Mouse (Mus musculus) intestine, embryonic 14.5 days (tissue): ENCODE results near the gene Pir. TPM values are rescaled to one million over a fixed set of nuclear protein-coding genes. Genes with fewer than 3 reads are reported as not detected.

Experiments used
- ATAC-seq: fragments of 200-750 bp; cut with Nextera tagmentation; replicated peaks from 2 replicates; pipeline ENCODE4 v1.8.0; 2017; ENCODE audit warnings: low read depth, moderate number of reproducible peaks, moderate TSS enrichment, moderate library complexity; ENCODE audit not compliant: low FRiP score, low TSS enrichment
- DNase-seq: peaks from one replicate; pipeline ENCODE4 v3.0.0-alpha.2; 2018; ENCODE audit warnings: low spot score
- H3K27ac ChIP-seq: fragments of 300-500 bp; sonication (generic); 2 replicates; pipeline ENCODE4 v1.5.1; 2014; ENCODE audit warnings: low read depth, mild to moderate bottlenecking, control low read depth
- H3K27me3 ChIP-seq: fragments of 300-500 bp; sonication (generic); replicated peaks from 2 replicates; pipeline ENCODE4 v1.6.1; 2014; ENCODE audit warnings: low read length, control low read depth; ENCODE audit not compliant: control insufficient read depth, insufficient read depth
- H3K36me3 ChIP-seq: fragments of 300-500 bp; sonication (generic); 2 replicates; pipeline ENCODE4 v1.6.1; 2014; ENCODE audit warnings: low read length, control low read depth; ENCODE audit not compliant: control insufficient read depth, insufficient read depth
- H3K4me1 ChIP-seq: fragments of 300-500 bp; sonication (generic); replicated peaks from 2 replicates; pipeline ENCODE4 v1.6.1; 2014; ENCODE audit warnings: low read length, control low read depth, mixed read lengths; ENCODE audit not compliant: control insufficient read depth, insufficient read depth
- H3K4me2 ChIP-seq: fragments of 300-500 bp; sonication (generic); 2 replicates; pipeline ENCODE4 v1.6.1; 2014; ENCODE audit warnings: low read length
- H3K4me3 ChIP-seq: fragments of 300-500 bp; sonication (generic); 2 replicates; pipeline ENCODE4 v1.5.1; 2014; ENCODE audit warnings: low read depth, low read length, control low read depth, mixed read lengths
- H3K9ac ChIP-seq: fragments of 300-500 bp; sonication (generic); 2 replicates; pipeline ENCODE4 v1.6.1; 2014; ENCODE audit warnings: mild to moderate bottlenecking, low read length
- H3K9me3 ChIP-seq: fragments of 300-500 bp; sonication (generic); 2 replicates; pipeline ENCODE4 v1.6.1; 2016; ENCODE audit warnings: low read length, control low read depth; ENCODE audit not compliant: control insufficient read depth
- WGBS: fragments of 180-500 bp; shearing (Covaris S2); extraction: QIAGEN DNeasy Blood & Tissue Kit; methylation state at CpG from one replicate; pipeline ENCODE4 v1.1.7; 2014; 5-methylcytosine and 5-hydroxymethylcytosine counted together
- polyA plus RNA-seq: library from polyadenylated mRNA; unstranded; fragments of >200 nt; fragmentation: Nextera tagmentation; extraction: Ambion mirVana; gene quantifications from 2 replicates; pipeline ENCODE4 v1.2.1, GENCODE M21; 2014

Pir gene
- polyA plus RNA-seq, 1 experiment from 2014 or later = 4.5 TPM

DNA sequence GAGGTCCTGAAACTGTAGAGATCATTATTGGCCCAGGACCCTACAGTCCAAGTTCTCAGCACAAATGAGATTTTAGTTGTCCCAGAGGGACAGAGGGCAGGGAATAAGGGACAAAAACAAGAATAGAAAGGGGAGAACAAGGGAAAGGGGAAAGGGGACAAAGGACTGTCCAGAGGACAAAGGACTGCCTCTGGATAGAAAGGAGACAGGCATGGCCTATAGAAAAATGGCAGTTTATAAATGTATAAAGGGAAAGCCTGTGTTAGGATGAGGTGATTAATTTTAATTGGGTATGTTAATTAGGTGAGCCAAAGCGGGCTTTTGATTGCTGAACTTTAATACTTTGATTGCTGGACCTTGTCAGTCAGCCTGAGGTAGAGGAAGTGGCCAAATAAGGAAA, 4.3 kb upstream of the Pir start:
- Histone ChIP-seq H3K9ac (no peak overlapping the region), H3K4me2 (no peak overlapping the region), H3K4me3 (no peak overlapping the region), H3K9me3 (no peaks in the 10 kb centered on the region), H3K36me3 (no peaks in the 10 kb centered on the region), H3K27ac (no peak overlapping the region), H3K27me3 (peaks cover 1% of the 10 kb centered on the region; the same call in 1 of the 2 replicates), H3K4me1 (no peaks in the 10 kb centered on the region)
- 71% methylated on average over 1 of the region's 1 CpGs for WGBS
- ATAC-seq = no peak
- DNase-seq = no peak

DNA sequence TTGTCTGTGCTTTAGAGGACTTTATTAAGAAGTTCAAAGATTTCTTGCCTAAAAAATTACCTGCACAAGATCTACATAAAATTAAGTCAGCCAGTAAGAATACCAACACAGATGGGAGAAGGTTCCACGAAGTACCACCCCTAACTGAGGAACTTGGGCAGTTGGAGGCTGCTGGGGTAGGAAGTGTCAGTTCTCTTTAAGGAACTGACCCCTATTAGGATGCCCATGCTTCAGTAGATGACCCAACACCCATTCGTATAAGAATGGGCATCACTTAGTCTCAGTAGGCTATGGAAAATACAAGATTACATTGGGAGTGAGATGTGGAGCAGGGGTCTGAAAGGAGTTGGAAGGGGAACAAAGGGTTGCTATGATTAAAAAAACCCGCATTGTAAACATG, 1.4 kb downstream of the Pir start:
- Histone ChIP-seq H3K36me3 (no peaks in the 10 kb centered on the region), H3K9ac (no peak overlapping the region), H3K4me1 (no peaks in the 10 kb centered on the region), H3K27ac (no peak overlapping the region), H3K4me3 (no peak overlapping the region), H3K9me3 (no peaks in the 10 kb centered on the region), H3K4me2 (no peak overlapping the region), H3K27me3 (0 out of 2 replicates have a peak, but pooled peaks cover 2% of the 10 kb centered on the region)
- DNase-seq = no peak
- no peak for ATAC-seq
- WGBS = 90% methylated on average over 3 of the region's 3 CpGs

DNA sequence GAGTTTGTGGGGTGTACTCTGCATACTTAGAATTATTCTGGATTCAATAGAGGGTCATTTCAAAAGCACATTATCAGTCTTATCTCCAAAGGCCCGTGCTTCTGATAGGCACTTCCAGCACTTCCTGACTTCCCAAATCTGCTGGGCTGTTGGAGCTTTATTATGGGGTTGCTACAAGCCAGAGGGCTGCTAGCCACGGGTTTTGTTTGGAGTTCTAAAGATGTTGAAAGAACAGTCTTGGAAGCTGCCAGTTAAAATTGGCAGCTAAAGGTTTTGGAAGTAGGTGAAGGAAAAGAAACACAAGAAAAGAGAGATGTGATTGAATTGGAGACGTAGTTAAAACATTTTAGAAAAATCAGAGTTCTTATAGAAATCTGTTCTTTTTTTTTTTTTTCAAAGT, 6.4 kb downstream of the Pir start:
- Histone ChIP-seq H3K9ac (no peak overlapping the region), H3K4me2 (no peak overlapping the region), H3K9me3 (no peaks in the 10 kb centered on the region), H3K27ac (no peak overlapping the region), H3K27me3 (no peaks in the 10 kb centered on the region), H3K36me3 (no peaks in the 10 kb centered on the region), H3K4me3 (no peak overlapping the region), H3K4me1 (no peaks in the 10 kb centered on the region)
- 51% methylated on average over 3 of the region's 3 CpGs for WGBS
- no peak for DNase-seq
- ATAC-seq = no peak

DNA sequence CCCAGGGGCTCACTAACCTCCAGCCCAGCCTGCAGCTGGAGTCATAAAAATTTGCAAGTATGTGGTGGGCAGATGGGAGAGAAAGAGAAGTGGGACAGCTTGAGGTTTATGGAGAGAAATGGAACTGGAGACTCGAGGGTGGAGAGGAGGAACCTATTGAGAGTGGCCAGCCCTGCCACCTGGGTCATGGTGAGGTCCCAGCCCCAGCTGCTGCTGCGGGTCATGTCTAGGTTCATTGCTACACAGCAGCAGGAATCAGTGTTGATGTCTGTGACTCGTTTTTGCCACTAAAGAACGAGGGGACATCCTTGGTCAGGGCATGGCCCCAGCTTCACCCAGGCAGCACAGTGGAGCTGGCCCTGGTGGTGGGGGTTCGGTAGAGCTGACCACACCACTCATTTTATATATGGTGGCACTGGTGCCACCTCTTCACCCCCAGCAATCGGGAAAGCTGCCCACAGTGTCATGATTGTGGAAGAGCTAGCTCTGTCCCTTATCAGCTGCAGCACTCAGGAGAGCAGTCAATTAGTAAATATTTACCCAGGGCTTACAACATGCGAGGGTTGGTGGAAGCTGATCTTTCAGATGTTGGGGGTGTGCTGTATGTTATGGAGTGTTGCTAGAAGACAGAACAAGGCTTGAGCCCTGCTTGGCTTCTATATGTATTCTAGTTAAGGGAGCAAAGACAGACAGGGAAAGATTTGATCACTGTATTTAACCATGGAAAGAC, 11.9 kb downstream of the Pir start:
- H3K4me3 ChIP-seq = no peak overlapping the region
- WGBS = 41% methylated on average over 7 of the region's 7 CpGs
- H3K9me3 ChIP-seq = no peaks in the 10 kb centered on the region
- DNase-seq (no peak), ATAC-seq (no peak)
- H3K9ac ChIP-seq = no peak overlapping the region
- H3K4me2 ChIP-seq = no peak overlapping the region
- no peak overlapping the region for H3K27ac ChIP-seq
- no peaks in the 10 kb centered on the region; the same call in 1 of the 2 replicates for H3K27me3 ChIP-seq
- no peaks in the 10 kb centered on the region for H3K4me1 ChIP-seq
- no peaks in the 10 kb centered on the region for H3K36me3 ChIP-seq

DNA sequence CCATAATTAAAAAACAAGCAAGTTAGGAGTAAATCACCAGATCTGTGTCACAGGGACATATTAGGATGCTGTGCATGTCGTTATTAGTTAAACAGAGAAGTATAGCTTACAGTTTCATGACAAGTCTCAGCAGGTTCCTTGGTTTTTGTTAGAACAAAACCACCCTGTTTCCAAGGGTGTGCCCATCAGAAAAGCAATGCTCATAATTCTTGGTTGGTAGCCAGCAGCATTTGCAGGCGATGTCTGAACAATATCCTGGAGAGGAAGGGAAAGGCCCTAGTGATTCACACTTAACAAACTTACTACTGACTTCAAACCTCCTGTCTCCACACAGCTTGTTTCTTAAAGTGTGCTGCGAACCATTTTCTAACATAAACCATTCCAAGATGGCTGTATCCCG, 14.6 kb downstream of the Pir start:
- Histone ChIP-seq H3K9me3 (no peaks in the 10 kb centered on the region), H3K27me3 (no peaks in the 10 kb centered on the region; the same call in 1 of the 2 replicates), H3K4me2 (no peak overlapping the region), H3K4me3 (no peak overlapping the region), H3K9ac (no peak overlapping the region), H3K27ac (no peak overlapping the region), H3K4me1 (no peaks in the 10 kb centered on the region), H3K36me3 (no peaks in the 10 kb centered on the region)
- WGBS = 77% methylated on average over 4 of the region's 4 CpGs
- ATAC-seq (no peak), DNase-seq (no peak)

GRCm38 (mm10) chrX:164287077-164287476, 17.9 kb downstream of the Pir start:
- no peaks in the 10 kb centered on the region for H3K9me3 ChIP-seq
- H3K4me3 ChIP-seq = no peak overlapping the region
- WGBS = 62% methylated on average over 3 of the region's 3 CpGs
- no peak overlapping the region for H3K27ac ChIP-seq
- H3K4me2 ChIP-seq = no peak overlapping the region
- H3K9ac ChIP-seq = no peak overlapping the region
- H3K36me3 ChIP-seq = no peaks in the 10 kb centered on the region
- H3K4me1 ChIP-seq = no peaks in the 10 kb centered on the region
- ATAC-seq = no peak
- no peak for DNase-seq
- no peaks in the 10 kb centered on the region; the same call in 1 of the 2 replicates for H3K27me3 ChIP-seq

DNA sequence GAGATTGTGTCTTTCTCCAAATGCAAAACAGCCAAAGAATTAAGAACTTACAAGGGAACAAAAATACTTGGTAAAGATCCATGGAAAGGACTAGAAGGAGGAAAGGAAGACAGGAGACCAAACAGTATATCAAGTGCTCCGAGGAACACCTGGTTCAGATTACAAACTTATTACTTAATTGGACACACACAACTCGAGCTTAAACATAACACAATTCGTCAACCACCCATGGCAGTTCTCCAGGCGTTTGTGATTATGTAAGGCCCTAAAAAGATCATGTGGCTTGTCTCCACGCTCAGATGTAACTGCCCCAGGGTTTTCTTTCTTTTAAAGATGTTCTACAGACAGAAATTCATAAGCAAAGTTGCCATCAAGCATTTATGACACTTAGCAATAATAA, 22.0 kb downstream of the Pir start:
- no peak for DNase-seq
- 39% methylated on average over 5 of the region's 5 CpGs for WGBS
- H3K27me3 ChIP-seq = 0 out of 2 replicates have a peak, but pooled peaks cover 2% of the 10 kb centered on the region

GRCm38 (mm10) chrX:164306250-164306649, 37.1 kb downstream of the Pir start:
- WGBS = 60% methylated on average over 2 of the region's 2 CpGs

More for the DNA sequence above, 22.0 kb downstream of the Pir start:
- no peak overlapping the region for H3K4me2 ChIP-seq
- H3K4me1 ChIP-seq = no peaks in the 10 kb centered on the region
- no peaks in the 10 kb centered on the region for H3K36me3 ChIP-seq
- H3K9me3 ChIP-seq = no peaks in the 10 kb centered on the region
- no peak overlapping the region for H3K4me3 ChIP-seq
- no peak overlapping the region for H3K27ac ChIP-seq
- H3K9ac ChIP-seq = no peak overlapping the region
- no peak for ATAC-seq

GRCm38 (mm10) chrX:164313876-164314275, 44.7 kb downstream of the Pir start:
- no peak for DNase-seq
- WGBS = 53% methylated on average over 1 of the region's 1 CpGs
- H3K4me3 ChIP-seq = no peak overlapping the region
- H3K27me3 ChIP-seq = no peaks in the 10 kb centered on the region
- no peak overlapping the region for H3K27ac ChIP-seq
- H3K4me1 ChIP-seq = no peaks in the 10 kb centered on the region
- no peaks in the 10 kb centered on the region for H3K36me3 ChIP-seq
- H3K4me2 ChIP-seq = no peak overlapping the region
- H3K9me3 ChIP-seq = no peaks in the 10 kb centered on the region
- no peak overlapping the region for H3K9ac ChIP-seq
- ATAC-seq = no peak

More at GRCm38 (mm10) chrX:164306250-164306649, 37.1 kb downstream of the Pir start:
- Histone ChIP-seq H3K9ac (no peak overlapping the region), H3K27ac (no peak overlapping the region), H3K4me3 (no peak overlapping the region), H3K36me3 (no peaks in the 10 kb centered on the region), H3K4me2 (no peak overlapping the region), H3K27me3 (no peaks in the 10 kb centered on the region), H3K4me1 (no peaks in the 10 kb centered on the region), H3K9me3 (no peaks in the 10 kb centered on the region)
- DNase-seq (no peak), ATAC-seq (no peak)
